Mouse (Mus musculus) layer of hippocampus, adult 18-20 months (tissue): ENCODE measurements around the gene Slc10a6. TPM values are rescaled to one million over a fixed set of nuclear protein-coding genes. Genes with fewer than 3 reads are reported as not detected.

Experiments used
- DNase-seq, 2 experiments: peaks; one replicate each; pipeline ENCODE4 v3.0.0; 2022; ENCODE audit warnings: low spot score in 2 of 2
- total RNA-seq, 2 experiments: library from RNA; stranded (reverse); gene quantifications; 2 replicates each; pipeline ENCODE4 v1.2.3; 2021

The Slc10a6 gene
- total RNA-seq, 2 experiments from 2014 or later: not detected

GRCm38 (mm10) chr5:103620301-103620973 lies 8.8 kb downstream of the Slc10a6 start:
- no peak for DNase-seq

GRCm38 (mm10) chr5:103617191-103617590 lies 12.0 kb downstream of the Slc10a6 start:
- no peak for DNase-seq

GRCm38 (mm10) chr5:103614356-103614755 lies 14.8 kb downstream of the Slc10a6 start:
- no peak for DNase-seq

GRCm38 (mm10) chr5:103612316-103612715 lies 16.9 kb downstream of the Slc10a6 start:
- DNase-seq: no peak

- DNase-seq: no peak
These were observed 18.2 kb downstream of the Slc10a6 start for GRCm38 (mm10) chr5:103610856-103611472.

- no peak for DNase-seq
These were observed 19.1 kb downstream of the Slc10a6 start for GRCm38 (mm10) chr5:103610148-103610547.

- no peak for DNase-seq
These were observed 23.5 kb downstream of the Slc10a6 start for GRCm38 (mm10) chr5:103605707-103606106.

GRCm38 (mm10) chr5:103603115-103603893 lies 25.9 kb downstream of the Slc10a6 start:
- no peak for DNase-seq

- no peak for DNase-seq
These were observed 30.3 kb downstream of the Slc10a6 start for GRCm38 (mm10) chr5:103598881-103599280.

- no peak for DNase-seq
These were observed 30.9 kb downstream of the Slc10a6 start for GRCm38 (mm10) chr5:103598264-103598663.

GRCm38 (mm10) chr5:103597604-103598003 lies 31.6 kb downstream of the Slc10a6 start:
- DNase-seq: no peak

- DNase-seq: no peak
These were observed 32.6 kb downstream of the Slc10a6 start for GRCm38 (mm10) chr5:103596467-103597146.

- DNase-seq: no peak
These were observed 33.6 kb downstream of the Slc10a6 start for GRCm38 (mm10) chr5:103595394-103596226.

GRCm38 (mm10) chr5:103593575-103593974 lies 35.6 kb downstream of the Slc10a6 start:
- DNase-seq: no peak

- peak in 1 of 2 experiments; percentile 57 for DNase-seq
These were observed 36.5 kb downstream of the Slc10a6 start for GRCm38 (mm10) chr5:103592706-103593105.

GRCm38 (mm10) chr5:103591846-103592245 lies 37.4 kb downstream of the Slc10a6 start:
- no peak for DNase-seq

- DNase-seq: no peak
These were observed 42.0 kb downstream of the Slc10a6 start for GRCm38 (mm10) chr5:103587219-103587618.

GRCm38 (mm10) chr5:103579680-103580420 lies 49.4 kb downstream of the Slc10a6 start:
- DNase-seq: peak in 1 of 2 experiments; percentile 58

GRCm38 (mm10) chr5:103569446-103569845 lies 59.8 kb downstream of the Slc10a6 start:
- DNase-seq: no peak

GRCm38 (mm10) chr5:103568034-103568433 lies 61.2 kb downstream of the Slc10a6 start:
- DNase-seq: no peak
